Mouse (Mus musculus): Measurements from ENCODE around the gene Gm7075.
"Not testable (repeated sequence)": the region's sequence is repeated elsewhere in the genome, so short reads cannot be mapped to it uniquely, and the experiment has no call there.

The Gm7075 gene

DNA sequence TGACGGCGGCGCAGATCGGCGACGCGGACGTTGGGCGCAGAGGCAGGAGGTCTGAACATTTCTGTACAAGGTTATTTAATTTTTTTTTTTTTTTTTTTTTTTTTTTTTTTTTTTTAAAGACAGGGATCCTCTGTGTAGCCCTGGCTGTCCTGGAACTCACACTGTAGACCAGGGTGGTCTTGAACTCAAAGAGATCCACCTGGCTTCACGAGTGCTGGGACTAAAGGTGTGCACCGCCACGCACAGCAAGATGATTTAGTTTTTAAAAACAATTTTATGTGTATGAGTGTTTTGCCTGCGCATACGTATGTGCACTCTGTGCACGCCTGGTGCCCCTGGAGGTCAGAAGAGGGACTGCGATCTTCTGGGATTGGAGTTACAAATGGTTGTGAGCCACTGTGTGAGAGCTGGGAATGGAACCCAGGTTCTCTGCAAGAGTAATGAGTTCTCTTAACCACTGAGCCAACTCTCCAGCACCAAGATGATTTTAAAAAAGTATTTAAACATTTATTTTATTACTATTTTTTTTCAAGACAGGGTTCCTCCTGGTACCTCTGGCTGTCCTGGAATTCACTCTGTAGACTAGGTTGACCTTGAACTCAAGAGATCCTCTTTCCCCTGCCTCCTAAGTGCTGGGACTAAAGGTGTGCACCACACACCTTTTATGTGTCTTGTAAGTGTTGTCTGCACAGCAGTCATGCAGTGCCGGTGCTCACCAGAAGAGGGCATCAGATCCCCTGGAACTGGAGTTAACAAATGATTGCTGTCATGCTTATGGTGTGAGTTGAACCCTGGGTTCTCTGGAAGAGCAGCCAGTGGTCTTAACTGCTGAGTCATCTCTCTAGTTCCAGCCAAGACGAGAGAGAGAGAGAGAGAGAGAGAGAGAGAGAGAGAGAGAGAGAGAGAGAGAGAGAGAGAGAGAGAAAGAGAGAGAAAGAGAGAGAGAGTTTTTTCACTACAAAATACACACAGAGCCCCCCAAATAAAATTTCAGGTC is at the start of gene Gm7075:
TSS of gene Gm7075 (minus strand) at position 51 of the 997 bp plus-strand sequence.
- in situ Hi-C loops (cut with MboI, MseI): loop anchor here (5.0 kb wide), 1 partner anchor 40 kb away; the partner anchor contains the start of genes Dnajc12 and Sirt1

DNA sequence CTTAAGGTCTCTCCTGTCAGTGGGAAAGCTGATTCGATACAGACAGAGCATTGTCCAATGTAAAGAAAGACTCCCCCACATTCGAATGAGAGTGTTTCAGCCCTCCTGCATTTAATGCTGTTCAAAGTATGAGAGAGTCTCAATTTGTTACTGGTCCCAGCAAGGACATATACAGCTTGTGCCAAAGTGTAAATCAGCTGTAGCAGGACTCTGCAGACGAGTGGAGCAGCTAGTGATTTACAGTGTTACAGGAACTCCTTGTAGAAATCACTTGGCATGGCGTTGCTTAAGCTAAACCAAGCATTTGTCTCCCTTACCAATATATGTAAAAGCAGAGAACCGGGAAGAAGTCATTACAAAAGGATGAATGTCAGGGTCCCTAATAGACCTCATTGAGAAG is 39.3 kb upstream of the Gm7075 start:
- in situ Hi-C loops (cut with MboI, MseI): no loop called here

DNA sequence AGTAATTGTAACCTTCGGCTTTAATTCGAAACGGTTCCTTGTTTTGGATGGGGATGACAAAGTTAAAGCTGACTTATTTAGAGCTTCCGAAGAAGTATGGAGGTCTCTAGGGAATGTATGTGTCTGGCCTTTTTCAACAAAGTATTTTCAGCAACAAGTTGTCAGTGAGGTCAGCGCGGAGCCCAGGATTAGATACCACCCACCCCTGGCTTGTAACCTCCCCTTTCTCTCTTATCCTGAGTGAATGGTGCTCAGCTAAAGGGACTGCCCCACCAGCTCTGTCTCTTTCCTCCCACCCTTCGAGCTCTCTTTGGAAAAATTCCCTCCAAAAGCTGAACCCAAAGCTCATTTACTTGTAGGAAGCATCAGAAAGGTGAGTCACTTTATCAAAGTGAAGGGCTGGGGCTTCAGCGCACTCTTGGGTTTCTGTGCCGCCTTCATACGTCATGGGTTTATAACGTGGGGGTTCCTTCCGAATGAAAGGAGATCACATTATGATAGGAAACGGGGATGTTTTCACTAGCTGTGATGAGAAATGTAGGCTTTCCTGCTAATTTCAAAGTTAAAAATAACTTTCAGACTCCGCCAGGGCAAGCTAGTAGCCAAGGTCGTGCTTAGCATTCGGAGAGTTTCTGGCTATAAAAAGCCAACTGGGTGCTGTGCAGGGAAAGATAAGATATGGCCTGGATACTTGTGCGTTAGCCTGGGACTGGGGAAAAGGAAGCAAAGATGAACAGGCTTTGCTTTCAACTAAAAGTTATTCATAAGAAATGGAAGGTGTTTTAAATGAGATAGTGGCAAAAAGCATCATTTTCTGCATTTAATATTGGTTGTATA is 35.9 kb upstream of the Gm7075 start:
- in situ Hi-C loops (cut with MboI, MseI): no loop called here

DNA sequence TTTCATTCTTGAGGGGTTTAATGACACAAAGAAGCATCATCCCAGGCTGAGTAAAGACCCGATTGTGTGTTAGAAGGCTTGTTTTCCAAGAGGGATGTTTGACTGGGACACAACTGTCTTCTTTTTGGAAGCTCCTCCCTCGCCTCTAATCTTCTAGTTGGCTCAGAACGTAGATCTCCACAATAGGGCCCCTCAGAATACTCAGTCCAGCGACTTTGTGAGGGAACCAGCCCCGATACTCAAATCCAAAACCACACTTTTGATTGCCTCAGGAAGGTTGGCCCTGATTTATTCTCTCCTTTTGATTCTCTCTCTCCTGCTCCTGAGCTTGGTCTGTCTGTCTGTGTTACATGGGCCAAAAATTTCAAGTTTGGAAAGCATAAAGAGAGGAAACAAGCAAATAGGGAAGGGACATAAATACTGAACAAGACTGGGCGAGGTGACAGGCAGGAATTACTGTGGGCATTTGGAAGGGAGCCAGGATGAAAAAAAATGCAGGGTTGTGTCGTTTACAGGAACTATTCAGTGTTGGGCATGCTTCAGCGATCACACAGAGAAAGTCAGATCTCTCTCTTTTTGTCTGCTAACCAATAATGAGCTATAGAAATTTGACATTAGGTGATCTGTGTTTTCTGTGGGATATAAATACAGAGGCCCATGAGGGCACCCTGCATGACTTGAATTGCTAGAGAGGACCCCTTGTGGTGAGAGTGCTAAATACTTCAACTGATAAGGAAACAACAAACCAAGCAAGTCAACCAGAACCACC is 33.7 kb upstream of the Gm7075 start:
- in situ Hi-C loops (cut with MboI, MseI): no loop called here

DNA sequence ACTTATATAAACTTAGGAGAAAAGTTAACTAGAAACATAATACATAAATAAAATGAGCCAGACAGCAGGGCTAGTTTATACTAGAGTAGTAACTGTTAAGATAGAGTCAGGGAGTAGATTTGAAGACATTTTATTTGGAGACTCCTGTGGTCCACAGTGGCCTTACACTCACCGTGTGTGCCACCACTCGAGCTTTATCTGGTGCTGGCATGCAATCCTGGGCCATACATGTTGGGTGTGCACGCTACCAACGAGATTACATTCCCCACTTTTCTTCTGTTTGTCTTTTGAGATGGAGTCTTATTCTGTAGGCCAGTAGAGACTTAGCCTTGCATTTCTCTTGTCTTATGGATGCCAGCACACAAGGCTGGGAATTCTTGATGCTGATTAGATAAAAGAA is 32.3 kb upstream of the Gm7075 start:
- in situ Hi-C loops (cut with MboI, MseI): no loop called here

DNA sequence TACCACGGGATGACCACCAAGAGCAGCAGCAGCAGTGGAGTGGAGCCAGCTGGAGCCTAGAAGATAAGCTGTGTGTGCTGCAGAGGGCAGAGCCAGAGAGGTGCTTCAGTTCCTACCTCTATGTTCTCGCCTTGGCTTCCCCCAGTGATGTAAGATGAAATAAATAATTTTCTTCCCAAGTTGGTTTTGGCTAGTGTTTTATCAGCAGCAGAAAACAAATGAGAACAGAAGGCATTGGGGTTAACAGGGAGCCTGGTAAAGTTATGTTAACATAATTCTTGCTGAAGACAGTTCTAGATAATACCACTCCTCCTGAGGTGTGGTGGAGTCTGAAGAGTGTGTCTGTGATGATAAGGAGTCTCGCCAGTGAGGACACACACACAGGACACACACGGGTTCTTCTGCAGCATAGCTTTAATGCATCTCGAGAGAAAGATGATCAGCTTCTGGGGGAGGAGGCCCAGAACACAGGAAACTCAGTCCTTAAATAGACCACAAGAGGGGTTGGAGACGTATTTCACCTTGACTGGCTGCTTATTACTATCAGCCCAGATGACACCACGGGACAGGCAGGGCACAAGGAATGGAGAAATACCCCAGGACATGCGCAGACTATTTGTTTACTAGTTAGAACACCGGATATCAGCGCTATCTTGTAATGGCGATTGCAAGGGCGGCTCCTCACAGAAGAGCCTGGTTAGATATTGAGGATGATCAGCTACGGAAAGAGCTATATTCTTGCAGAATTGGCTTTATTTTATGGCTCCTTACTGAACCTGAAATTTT is 23.2 kb upstream of the Gm7075 start:
- in situ Hi-C loops (cut with MboI, MseI): not testable (repeated sequence)

DNA sequence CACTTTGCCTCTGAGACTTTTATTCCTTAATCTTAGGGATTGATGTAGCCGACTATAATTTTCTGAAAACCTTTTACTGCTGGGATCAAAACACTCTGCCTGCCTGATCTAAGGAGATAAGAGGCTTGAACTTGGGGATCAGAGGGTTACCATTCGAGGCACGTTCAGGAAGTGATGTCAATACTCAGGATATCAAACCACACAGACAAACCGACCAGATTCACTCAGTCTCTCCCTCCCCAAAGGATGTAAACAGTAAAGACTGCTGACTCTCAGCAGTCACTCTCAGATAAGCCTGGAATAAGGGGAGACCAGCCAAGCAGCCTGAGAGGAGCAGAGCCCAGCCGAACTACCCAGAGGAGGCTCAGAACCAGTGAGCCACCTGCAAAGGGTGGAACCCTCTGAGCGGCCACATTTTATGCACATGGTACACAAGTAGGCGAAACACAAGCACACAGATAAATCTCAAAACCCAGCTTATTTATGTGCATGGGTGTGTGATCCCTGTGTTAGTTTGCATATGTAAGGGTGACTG is 18.2 kb upstream of the Gm7075 start:
- in situ Hi-C loops (cut with MboI, MseI): no loop called here

DNA sequence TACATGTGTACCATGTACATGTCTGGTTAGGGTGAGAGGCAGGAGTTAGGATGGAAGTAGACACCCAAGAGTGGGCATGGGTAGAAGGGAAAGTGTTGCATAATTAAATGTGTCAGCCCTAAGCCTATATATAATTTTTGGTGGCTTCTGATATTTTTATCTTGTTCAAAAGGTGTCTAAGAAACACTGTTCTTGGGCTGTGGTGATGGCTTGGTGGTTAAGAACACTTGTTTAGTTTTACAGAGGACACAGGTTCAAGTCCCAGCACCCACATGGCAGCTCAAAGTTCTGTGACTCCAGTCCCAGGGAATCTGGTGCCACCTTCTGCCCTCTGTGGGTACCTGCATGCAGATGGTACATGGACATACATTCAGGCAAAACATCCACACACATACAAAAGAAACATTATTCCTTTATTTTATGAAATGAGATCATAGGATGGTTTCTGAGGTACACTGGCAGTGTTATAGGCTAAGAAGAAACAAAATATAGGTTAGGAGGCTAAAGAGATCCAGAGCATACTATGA is 17.2 kb upstream of the Gm7075 start:
- in situ Hi-C loops (cut with MboI, MseI): no loop called here

DNA sequence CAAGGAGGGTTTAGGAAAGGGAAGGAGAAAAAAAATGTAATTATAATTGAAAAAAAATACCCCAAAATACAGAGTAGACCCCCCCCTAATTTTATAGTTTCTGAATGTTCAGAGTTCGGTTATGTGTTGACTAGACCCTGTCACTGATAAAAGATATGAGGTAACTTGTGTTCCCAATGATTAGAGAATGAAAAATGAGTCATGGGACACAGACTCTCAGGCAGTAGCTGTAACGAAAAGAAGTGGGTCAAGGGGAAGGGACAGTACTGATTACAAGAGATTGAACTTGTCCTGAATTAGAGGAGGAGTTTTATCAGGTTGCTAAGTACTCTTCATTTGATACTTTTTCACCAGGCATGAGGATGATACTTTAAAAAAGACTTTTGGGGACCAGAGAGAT is 11.3 kb upstream of the Gm7075 start:
- in situ Hi-C loops (cut with MboI, MseI): no loop called here

DNA sequence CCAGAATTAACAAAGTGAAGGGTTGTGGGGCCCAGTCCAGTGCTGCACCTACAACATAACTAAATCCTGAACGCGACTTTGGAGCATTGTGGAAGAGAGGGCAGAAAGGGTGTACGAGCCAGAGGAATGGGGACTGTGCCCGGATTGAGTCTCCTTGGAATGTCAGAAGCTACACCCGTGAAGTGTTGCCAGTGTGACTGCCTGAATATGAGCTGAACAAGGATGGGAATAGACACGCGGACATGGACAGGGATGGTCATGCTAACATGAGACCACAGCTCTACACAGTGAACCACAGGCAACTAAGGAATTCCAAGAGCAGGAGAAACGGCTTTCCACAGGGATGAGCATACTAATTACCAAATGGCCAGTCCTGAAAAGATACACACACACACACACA is 10.5 kb upstream of the Gm7075 start:
- in situ Hi-C loops (cut with MboI, MseI): no loop called here

DNA sequence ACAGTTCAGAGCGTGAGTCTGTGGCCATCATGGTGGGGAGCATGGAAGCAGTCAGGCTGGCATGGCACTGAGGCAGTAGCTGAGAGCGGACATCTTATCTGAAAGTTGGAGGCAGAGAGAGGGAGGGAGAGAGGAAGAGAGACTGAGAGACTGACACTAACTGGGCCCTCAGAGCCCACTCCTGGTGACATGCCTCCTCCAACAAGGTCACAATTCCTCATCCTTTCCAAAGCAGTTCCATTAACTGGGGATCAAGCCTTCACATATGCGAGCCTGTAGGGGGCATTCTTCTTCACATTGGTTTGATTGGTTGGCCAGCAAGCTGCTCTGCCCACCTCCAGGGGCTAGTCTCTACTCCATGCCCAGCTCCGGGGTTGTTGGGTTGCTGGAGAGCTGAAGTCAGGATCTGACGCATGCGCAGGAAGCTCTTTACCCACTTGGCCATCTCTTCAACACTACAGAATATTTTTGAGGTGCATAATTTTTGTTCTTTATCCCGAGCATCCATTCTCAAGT is 9.7 kb upstream of the Gm7075 start:
- in situ Hi-C loops (cut with MboI, MseI): no loop called here

DNA sequence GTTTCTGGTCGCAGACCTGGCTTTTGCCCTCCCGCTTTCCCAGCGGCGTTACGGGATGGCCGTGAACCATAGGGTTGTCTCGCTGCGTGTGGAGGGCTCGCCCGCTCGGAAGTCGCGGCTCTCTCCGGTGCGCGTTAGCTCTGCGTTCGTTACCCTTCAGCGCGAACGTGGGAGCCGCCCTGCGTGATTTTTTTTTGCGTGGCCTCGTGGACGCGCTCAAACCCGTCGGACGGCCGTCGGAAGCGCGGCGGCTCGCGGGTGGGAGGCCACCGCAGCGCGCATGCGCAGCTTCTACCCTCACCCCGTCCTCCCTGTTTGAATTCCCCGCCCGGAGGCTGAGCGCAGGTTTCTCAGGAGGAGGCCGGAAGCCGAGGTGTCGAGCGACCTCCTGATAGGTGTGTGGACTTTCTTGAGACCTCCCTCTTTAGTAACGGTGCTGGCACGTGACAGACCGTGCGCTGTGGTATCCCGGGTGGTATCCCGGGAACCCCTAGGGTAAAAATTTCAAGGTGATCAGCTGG is 8.3 kb upstream of the Gm7075 start, which contains the start of gene Ctnna3:
TSS of gene Ctnna3 (plus strand) at position 314 of the 521 bp plus-strand sequence.
- in situ Hi-C loops (cut with MboI, MseI): no loop called here

DNA sequence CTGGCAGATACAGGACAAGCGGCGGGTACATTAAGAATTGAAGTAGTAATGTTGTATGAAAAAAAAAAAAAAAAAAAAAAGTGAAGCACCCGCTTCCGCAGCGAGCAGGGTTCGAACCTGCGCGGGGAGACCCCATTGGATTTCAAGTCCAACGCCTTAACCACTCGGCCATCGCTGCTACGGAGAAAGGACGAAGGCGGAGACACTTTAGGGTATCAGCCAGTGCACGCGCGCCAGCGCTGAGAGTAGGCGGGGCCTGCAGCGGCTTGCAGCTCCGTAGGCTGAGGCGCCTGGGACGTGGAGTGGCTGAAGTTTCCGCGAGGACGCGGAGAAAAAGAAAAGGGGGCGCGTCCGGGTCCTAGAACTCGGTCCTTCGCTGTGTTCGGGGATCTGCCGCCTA is 7.8 kb upstream of the Gm7075 start:
- in situ Hi-C loops (cut with MboI, MseI): no loop called here

DNA sequence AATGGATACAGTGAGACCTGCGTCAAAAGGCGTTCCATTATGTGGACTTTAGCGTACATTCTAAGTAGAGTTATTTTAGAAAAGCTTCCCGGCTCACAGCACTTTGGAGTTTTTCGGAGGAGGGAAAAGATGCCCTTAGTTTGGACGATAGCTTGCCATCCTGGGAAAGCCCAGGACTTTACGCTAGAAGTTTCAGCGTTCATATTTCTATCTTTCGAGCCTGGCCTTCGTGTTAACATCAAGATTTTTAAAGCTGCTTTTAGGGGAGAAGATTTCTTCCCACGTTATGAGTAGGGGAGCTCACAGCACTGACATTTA is 7.4 kb upstream of the Gm7075 start:
- in situ Hi-C loops (cut with MboI, MseI): no loop called here

DNA sequence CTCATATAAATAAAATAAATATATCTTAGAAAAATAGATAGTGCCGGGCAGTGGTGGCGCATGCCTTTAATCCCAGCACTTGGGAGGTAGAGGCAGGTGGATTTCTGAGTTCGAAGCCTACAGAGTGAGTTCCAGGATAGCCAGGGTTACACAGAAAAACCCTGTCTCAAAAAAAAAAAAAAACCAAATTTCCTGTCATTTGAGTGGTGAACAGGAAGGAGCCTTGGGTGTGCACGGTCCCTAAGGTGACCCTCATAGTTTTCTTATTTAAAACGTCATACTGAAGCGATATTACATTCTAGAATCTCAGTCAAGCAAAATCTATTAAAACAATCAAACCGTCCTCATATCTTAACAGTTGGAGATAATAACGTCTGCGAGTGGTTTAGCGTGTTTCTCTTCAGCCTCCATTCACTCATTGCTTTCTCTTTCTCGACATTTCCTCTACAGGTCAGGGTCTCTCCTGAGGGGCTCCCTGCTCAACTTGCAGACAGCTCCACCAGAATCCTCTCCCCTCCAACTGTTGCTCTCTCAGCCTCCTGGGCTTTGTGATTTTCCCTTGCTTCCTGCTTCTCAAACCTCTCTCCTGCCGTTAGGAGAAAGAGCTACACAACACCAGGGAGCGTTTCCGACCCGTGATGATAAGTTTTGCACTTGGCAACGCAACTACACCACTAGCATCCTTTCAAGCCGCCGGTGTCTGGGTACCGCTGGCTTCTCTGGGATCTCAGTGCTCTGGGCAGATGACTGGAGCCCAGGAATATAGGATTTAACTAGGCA is 6.8 kb upstream of the Gm7075 start:
- in situ Hi-C loops (cut with MboI, MseI): no loop called here

DNA sequence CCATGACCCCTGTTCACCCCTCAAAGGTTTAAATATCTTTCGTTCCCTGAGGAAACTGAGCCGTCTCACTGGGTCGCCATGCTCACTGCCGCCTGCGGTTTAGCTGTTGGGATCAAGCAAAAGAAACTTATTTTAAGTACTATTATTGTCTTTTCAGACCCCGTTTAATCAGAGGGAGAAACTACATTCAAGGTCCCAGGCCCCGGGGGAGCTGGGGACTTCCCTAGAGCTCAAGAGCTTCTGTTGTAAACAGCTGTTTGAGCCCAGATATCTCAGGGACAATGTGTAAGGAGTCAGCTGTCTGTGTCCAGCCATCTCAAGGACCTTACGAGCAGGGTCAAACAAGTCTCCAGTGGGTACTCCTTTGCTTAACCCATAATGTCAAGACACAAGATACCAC is 5.6 kb upstream of the Gm7075 start:
- in situ Hi-C loops (cut with MboI, MseI): no loop called here

DNA sequence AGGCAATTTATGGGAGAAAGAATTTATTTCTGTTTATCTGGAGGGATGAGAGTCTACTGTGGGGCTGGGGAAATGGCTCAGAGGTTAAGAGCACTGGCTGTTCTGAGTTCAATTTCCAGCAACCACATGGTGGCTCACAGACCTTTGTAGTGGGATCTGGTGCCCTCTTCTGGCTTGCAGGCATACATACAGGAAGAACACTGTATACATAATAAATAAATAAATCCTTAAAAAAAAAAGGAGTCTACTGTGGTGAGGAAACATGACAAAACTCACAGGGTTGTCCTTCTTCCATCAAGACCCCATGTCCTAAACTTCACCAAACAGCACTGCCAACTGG is 2.9 kb upstream of the Gm7075 start:
- in situ Hi-C loops (cut with MboI, MseI): loop anchor here (5.0 kb wide), 1 partner anchor 42 kb away; the partner anchor contains the start of genes Dnajc12 and Sirt1

DNA sequence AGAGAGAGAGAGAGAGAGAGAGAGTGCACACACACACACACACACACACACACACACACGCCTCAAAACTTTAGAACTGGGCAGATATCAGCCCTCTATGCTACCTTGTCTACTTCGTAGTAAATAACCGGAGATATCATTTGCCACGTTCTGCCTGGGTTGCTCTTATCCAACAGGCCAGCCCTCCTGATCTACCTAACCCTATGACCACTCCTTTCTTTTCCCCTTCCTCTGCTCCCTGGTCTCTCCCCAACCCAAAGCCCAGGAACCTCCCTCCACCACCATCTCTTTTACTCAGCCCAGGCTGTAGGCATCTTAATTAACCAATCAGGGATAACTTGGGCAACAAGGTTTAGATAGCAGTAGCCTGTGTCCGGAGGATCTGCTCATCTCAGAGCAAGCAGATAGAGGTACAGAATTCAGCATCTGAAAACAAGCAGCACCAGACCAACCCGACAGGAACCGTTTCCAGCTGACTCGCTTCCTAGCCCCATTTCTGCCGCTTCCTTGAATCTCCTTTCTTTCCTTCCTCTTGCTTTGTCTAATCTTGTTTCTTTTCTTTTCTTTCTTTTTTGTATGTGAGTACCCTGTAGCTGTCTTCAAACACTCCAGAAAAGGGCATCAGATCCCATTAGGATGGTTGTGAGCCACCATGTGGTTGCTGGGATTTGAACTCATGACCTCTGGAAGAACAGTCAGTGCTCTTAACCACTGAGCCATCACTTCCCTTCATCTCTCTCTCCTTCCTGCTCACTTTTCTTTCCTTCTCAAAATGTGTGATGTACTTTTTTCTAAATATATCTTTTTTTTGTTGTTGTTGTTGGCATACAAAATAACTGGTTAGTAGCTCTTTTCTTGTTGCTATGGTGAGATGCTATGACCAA is 2.2 kb upstream of the Gm7075 start:
- in situ Hi-C loops (cut with MboI, MseI): loop anchor here (5.0 kb wide), 1 partner anchor 42 kb away; the partner anchor contains the start of genes Dnajc12 and Sirt1

All from regulatory T cell (primary cell).